Mouse (Mus musculus): Measurements from ENCODE around the gene Appbp2. TPM values are rescaled to one million over a fixed set of nuclear protein-coding genes. Genes with fewer than 3 reads are reported as not detected.

The Appbp2 gene
- total and polyA plus RNA-seq, 2 experiments from 2014 or later, result 24.2 to 38.8 TPM

GRCm38 (mm10) chr11:85157301-85157700, 77.6 kb downstream of the Appbp2 start:
- no peak overlapping the region for H3K27ac ChIP-seq (ENCODE audit: low read depth)
- no peaks in the 10 kb centered on the region for H3K9me3 ChIP-seq (replicated peaks; ENCODE audit: control insufficient read depth, low read length)
- no peak overlapping the region for H3K4me3 ChIP-seq (ENCODE audit: low read depth, low read length)
- 61% methylated on average over 2 of the region's 2 CpGs for WGBS
- no peak for ATAC-seq (ENCODE audit: insufficient read depth, low read depth)
- no peaks in the 10 kb centered on the region for H3K27me3 ChIP-seq (ENCODE audit: control insufficient read depth, insufficient read depth, low read length)
- H3K36me3 ChIP-seq (replicated peaks; ENCODE audit: control insufficient read depth, insufficient read depth, low read length), result no peaks in the 10 kb centered on the region
- no peak overlapping the region for H3K9ac ChIP-seq (replicated peaks; ENCODE audit: low read depth, low read length)
- H3K4me1 ChIP-seq (ENCODE audit: control insufficient read depth, insufficient read depth), result no peaks in the 10 kb centered on the region
- no peak for DNase-seq (ENCODE audit: low spot score)
- TF ChIP-seq EP300 (IDR thresholded peaks at IDR 0.05; ENCODE audit: low read depth), result no peak
- no peak for TF ChIP-seq CTCF (IDR thresholded peaks at IDR 0.05; ENCODE audit: low read depth)
- no peak overlapping the region for H3K4me2 ChIP-seq (ENCODE audit: low read depth, low read length)

DNA sequence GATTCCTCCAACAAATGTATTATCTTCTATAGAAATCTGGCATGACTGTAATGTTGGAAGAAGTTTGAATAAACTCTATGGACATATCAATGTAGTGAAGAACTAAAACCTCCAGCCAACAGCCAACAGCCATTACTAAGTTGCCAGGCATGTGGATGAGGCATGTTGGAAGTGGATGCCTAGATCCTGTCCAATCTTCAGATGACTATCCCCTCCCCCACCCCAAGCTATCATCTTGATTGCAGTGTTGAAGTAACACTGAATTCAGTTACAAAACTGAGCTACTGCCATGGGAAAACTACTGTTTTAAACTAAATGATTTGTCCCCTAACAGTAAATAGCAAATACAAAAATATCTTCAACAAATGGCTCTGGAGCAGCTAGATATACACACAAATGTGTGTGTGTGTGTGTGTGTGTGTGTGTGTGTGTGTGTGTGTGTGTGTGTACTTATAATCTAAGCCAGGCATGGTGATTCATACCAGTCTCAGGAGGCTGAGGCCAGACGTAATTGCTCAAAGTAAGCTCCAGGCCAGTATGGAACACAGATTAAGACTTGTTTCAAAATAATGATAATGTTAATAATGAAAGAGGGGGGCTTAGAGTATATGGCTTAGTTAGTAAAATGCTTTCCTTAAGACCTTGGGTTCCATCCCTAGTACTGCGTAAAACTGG, 82.5 kb downstream of the Appbp2 start:
- 72% methylated on average over 2 of the region's 2 CpGs for WGBS
- no peaks in the 10 kb centered on the region for H3K4me1 ChIP-seq (ENCODE audit: control insufficient read depth, insufficient read depth)
- no peak overlapping the region for H3K4me2 ChIP-seq (ENCODE audit: low read depth, low read length)
- H3K4me3 ChIP-seq (ENCODE audit: low read depth, low read length), result no peak overlapping the region
- H3K36me3 ChIP-seq (replicated peaks; ENCODE audit: control insufficient read depth, insufficient read depth, low read length), result no peaks in the 10 kb centered on the region
- TF ChIP-seq EP300 (IDR thresholded peaks at IDR 0.05; ENCODE audit: low read depth), result no peak
- TF ChIP-seq CTCF (IDR thresholded peaks at IDR 0.05; ENCODE audit: low read depth), result no peak
- H3K9me3 ChIP-seq (replicated peaks; ENCODE audit: control insufficient read depth, low read length), result no peaks in the 10 kb centered on the region
- ATAC-seq (ENCODE audit: insufficient read depth, low read depth) (no peak), DNase-seq (ENCODE audit: low spot score) (no peak)
- H3K9ac ChIP-seq (replicated peaks; ENCODE audit: low read depth, low read length), result no peak overlapping the region
- no peaks in the 10 kb centered on the region for H3K27me3 ChIP-seq (ENCODE audit: control insufficient read depth, insufficient read depth, low read length)
- no peak overlapping the region for H3K27ac ChIP-seq (ENCODE audit: low read depth)

- H3K27me3 ChIP-seq (ENCODE audit: control insufficient read depth, insufficient read depth, low read length), result no peaks in the 10 kb centered on the region
- DNase-seq (ENCODE audit: low spot score), result peak; percentile 97
These were observed 95.1 kb downstream of the Appbp2 start, which contains the start of gene Usp32 for GRCm38 (mm10) chr11:85139581-85140540. Gene Usp32 (minus strand): TSS chr11:85140161.

GRCm38 (mm10) chr11:85138776-85139474, 96.0 kb downstream of the Appbp2 start:
- peak; percentile 61 for DNase-seq (ENCODE audit: low spot score)
- Histone ChIP-seq H3K27ac (ENCODE audit: low read depth) (peak overlapping the region; percentile 88), H3K9ac (replicated peaks; ENCODE audit: low read depth, low read length) (peak overlapping the region; percentile 93), H3K36me3 (replicated peaks; ENCODE audit: control insufficient read depth, insufficient read depth, low read length) (no peaks in the 10 kb centered on the region), H3K9me3 (replicated peaks; ENCODE audit: control insufficient read depth, low read length) (no peaks in the 10 kb centered on the region), H3K4me3 (ENCODE audit: low read depth, low read length) (peak overlapping the region; percentile 96), H3K27me3 (ENCODE audit: control insufficient read depth, insufficient read depth, low read length) (no peaks in the 10 kb centered on the region), H3K4me1 (ENCODE audit: control insufficient read depth, insufficient read depth) (no peaks in the 10 kb centered on the region), H3K4me2 (ENCODE audit: low read depth, low read length) (peak overlapping the region; percentile 77)
- WGBS, result 1% methylated on average over 17 of the region's 17 CpGs
- no peak for ATAC-seq (ENCODE audit: insufficient read depth, low read depth)
- TF ChIP-seq EP300 (IDR thresholded peaks at IDR 0.05; ENCODE audit: low read depth), result no peak
- no peak for TF ChIP-seq CTCF (IDR thresholded peaks at IDR 0.05; ENCODE audit: low read depth)

More at GRCm38 (mm10) chr11:85139581-85140540, 95.1 kb downstream of the Appbp2 start, which contains the start of gene Usp32:
- Histone ChIP-seq H3K9me3 (replicated peaks; ENCODE audit: control insufficient read depth, low read length) (no peaks in the 10 kb centered on the region), H3K4me1 (ENCODE audit: control insufficient read depth, insufficient read depth) (no peaks in the 10 kb centered on the region), H3K27ac (ENCODE audit: low read depth) (peak within 1 kb of the TSS; percentile 88), H3K9ac (replicated peaks; ENCODE audit: low read depth, low read length) (peak within 1 kb of the TSS; percentile 93), H3K4me2 (ENCODE audit: low read depth, low read length) (peak within 1 kb of the TSS; percentile 77), H3K36me3 (replicated peaks; ENCODE audit: control insufficient read depth, insufficient read depth, low read length) (no peaks in the 10 kb centered on the region), H3K4me3 (ENCODE audit: low read depth, low read length) (peak within 1 kb of the TSS; percentile 96)
- TF ChIP-seq EP300 (IDR thresholded peaks at IDR 0.05; ENCODE audit: low read depth) (peak; percentile 56; the same call in 1 of the 2 replicates), CTCF (IDR thresholded peaks at IDR 0.05; ENCODE audit: low read depth) (no peak)
- ATAC-seq (ENCODE audit: insufficient read depth, low read depth), result peak; percentile 98
- 1% methylated on average over 70 of the region's 94 CpGs for WGBS

Other genes with a start within 250 kb of the Appbp2 start
- 9.9 and 20.7 TPM in 2 replicates for gene Usp32, start 95.0 kb downstream of the Appbp2 start, total RNA-seq (2014; rRNA removed; ENCODE audit: low replicate concordance)
- gene Usp32, start 95.0 kb downstream of the Appbp2 start, polyA plus RNA-seq (2015; fragmentation: Nextera tagmentation; extraction: Ambion mirVana), result 2.0 and 2.3 TPM in 2 replicates
- gene 1700125H20Rik, start 64.7 kb downstream of the Appbp2 start, total RNA-seq (2014; rRNA removed; ENCODE audit: low replicate concordance), result not detected in 2 replicates
- gene 1700125H20Rik, start 64.7 kb downstream of the Appbp2 start, polyA plus RNA-seq (2015; fragmentation: Nextera tagmentation; extraction: Ambion mirVana), result 0.23 and 0.36 TPM in 2 replicates
- 17.3 and 18.4 TPM in 2 replicates for gene Ppm1d, start 76.1 kb upstream of the Appbp2 start, total RNA-seq (2014; rRNA removed; ENCODE audit: low replicate concordance)
- 8.2 and 8.8 TPM in 2 replicates for gene Ppm1d, start 76.1 kb upstream of the Appbp2 start, polyA plus RNA-seq (2015; fragmentation: Nextera tagmentation; extraction: Ambion mirVana)
- gene Bcas3, start 118.0 kb upstream of the Appbp2 start, total RNA-seq (2014; rRNA removed; ENCODE audit: low replicate concordance), result 31.0 and 37.4 TPM in 2 replicates
- 18.5 and 20.1 TPM in 2 replicates for gene Bcas3, start 118.0 kb upstream of the Appbp2 start, polyA plus RNA-seq (2015; fragmentation: Nextera tagmentation; extraction: Ambion mirVana)

Measured in heart, postnatal 0 days (tissue).